Mouse (Mus musculus): ENCODE measurements around the gene Fam198b.
"Not testable (repeated sequence)": the region's sequence is repeated elsewhere in the genome, so short reads cannot be mapped to it uniquely, and the experiment has no call there.

Gene Fam198b

DNA sequence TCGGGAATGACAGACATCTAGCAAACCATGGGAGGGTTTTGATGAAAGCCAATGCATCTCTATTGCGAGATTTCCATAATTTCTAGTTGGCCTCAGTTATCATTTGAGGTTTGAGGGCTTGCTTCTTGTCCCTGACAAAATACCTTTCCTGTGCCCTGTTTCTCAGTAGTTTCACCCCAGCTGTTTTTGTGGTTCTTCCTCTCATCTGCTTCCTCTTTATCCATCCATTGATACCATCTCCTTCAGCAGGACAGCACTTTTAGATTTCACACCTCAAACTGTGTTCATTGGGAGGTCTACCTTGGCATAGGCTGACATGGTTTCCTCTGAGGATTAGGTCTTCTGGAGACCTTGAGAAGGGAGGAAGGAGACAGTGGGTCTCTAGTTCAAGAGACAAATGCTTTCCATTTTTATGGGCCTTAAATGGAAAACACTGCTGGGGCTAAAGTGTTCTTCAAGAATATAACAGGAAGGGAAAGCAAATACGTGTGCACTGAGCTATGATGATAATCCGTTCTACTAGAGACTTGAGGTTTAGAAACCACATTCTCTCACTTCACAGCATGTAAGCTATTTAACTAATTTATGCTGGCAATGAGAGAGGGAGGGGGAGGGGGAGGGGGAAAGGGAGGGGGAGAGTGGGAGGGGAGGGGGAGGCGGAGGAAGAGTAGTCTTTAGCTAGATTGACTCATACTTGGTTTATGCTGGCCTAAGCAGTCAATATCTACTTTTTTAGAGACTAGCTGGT, 41.8 kb downstream of the Fam198b start:
- DNase-seq (ENCODE audit: low spot score), result no peak

DNA sequence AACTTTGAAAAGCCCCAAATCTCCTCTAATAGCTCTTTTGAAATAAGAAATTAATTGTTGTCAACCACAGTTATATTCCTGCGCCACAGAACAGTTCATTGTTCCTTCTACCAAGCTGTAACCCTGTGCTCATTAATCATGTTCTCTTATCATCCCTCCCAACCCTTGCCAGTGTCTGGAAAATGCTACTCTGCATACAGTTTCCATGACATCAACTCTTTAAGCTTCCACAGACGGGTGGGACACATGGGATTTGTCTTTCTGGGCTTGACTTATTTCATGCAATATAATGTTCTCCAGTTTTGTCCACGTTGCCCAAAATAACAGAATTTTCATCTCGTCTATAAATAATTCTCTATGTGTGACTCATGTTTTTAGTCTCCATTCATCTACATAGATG, 42.7 kb downstream of the Fam198b start:
- no peak for DNase-seq (ENCODE audit: low spot score)

DNA sequence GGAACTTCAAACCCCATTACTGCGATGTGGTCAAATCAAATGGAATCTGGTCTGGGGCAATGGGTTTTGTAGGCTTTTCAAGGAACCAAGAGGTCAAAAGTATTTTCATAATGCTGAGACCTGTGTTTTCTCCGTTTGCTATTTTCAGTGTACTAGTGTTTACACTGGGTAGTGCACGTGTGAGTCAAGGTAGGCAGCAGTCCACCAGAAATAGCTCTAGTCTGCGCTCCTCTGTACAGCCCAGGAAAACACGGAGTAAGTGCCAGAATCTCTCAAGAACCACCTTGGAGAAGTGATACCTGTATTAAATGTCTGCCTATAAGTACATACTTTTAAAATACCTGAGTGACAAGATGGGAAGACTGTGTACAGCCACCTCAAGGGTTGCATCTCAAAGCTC, 44.1 kb downstream of the Fam198b start:
- DNase-seq (ENCODE audit: low spot score), result no peak

GRCm38 (mm10) chr3:79930141-79930744, 45.9 kb downstream of the Fam198b start:
- DNase-seq (ENCODE audit: low spot score), result no peak

DNA sequence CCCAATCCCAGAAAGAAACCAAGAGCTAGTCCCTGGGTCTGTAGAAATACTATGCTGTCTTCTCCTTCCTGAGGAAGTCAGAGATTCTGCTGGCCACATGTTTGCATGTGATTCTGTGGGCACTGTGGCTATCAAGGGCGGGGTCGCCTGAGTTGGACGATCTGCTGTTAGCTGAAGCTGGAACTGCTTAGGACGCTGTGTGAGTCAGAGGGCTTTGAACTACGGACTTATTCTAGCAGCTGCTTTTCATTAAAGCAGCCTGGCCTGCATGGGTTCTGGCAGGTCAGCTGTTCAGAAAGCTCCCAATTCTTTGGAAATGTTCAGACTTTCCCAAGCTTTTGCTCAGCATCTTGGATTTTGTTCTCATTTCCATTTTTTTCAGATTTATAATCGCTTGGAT, 51.9 kb downstream of the Fam198b start:
- DNase-seq (ENCODE audit: low spot score), result no peak

DNA sequence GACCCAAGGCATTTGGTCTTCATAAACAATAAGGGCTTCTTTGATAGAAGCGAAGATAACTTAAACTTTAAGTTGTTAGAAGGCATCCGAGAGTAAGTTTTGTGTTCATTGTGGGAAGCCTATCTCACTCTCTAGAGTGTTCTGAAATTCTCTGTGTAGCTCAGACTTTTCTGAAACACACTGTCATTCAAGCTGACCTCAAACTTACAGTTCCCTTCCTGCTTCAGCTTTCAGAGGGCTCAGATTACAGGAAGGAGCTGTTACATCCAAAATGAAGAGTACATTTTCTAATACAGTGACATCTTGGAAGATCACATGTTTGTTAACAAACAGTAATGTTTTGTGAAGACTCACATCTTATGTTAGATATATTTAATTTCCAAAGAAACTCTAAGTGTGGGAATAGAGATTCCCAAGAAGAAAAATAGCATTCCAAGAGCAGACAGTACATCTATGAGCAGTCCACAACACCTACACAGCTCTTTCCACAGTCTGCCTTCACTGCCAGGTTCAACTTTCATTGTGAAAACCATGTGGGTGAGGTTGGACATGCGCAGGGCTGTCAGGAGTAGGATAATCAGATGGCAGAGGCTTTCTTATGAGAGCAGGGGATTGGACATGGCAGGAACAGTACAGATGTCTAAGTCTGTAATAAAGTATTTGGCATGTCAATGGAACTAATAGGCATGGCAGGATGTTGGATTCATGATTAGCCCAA, 52.6 kb downstream of the Fam198b start:
- DNase-seq (ENCODE audit: low spot score), result no peak

GRCm38 (mm10) chr3:79947736-79948135, 63.4 kb downstream of the Fam198b start:
- no peak for DNase-seq (ENCODE audit: low spot score)

GRCm38 (mm10) chr3:79948151-79948550, 63.8 kb downstream of the Fam198b start:
- DNase-seq (ENCODE audit: low spot score), result no peak

DNA sequence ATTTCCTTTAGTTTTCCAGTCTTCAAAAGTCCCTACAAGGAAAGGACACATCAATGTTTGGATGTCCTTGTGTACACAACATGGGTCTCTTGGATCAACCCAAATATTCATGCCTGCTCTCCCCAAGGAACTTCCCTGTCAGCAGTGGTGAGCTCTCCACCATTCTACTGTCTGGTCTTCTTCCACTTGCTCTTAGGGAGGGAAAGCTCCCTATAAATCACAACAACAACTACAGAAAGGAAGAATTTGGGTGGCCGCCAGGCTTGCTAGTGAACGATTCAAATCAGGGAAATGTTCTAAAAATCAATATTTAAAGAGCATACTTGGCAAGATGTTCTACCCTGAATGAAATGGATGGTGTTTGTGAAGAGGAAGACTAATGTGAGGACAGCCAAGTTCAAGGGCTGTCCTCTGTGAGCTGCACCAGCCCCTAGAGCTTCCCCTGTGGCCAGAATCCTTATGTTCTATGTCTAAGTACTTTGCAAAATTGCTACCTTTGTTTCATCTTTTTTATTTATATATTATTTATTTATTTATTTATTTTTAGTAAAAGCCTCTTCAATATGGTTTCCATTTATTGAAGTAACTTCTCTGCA, 68.9 kb downstream of the Fam198b start:
- DNase-seq (ENCODE audit: low spot score), result no peak

DNA sequence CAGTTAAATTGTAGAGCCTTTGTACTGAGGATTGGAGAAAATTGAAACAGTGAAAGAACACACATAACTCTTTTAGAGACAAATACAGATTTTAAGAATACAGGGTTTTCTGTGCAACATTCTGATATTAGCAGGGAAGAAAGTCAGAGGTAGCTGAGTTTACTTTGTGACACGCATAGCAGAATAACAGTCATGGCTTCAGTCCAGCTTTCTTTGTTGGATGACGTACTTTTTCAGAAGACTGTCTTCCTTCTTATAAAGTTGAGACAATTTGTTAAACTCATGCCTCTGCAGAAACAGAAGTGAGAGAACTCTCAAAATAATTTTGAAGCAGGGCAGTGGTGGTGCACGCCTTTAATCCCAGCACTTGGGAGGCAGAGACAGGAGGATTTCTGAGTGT, 70.9 kb downstream of the Fam198b start:
- DNase-seq (ENCODE audit: low spot score), result no peak

GRCm38 (mm10) chr3:79956792-79957191, 72.5 kb downstream of the Fam198b start:
- no peak for DNase-seq (ENCODE audit: low spot score)

DNA sequence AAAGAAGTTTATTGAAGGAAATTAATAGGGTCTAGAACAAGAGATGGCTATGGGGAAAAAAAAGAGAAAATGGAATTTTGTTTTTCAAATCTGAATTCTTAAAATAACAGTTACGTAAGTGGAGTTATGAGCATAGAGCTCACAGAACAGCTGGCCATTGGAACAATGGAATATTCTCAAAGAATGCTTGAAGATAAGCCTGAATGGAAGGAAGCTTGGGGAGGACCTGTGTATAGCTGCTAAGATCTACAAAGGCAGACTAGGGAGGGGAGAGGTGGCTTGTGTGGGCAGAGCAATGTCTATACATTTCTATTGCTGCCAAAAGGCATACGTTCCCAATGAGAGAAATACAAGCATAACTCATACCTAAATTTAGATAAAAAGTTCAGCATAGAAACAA, 73.4 kb downstream of the Fam198b start:
- no peak for DNase-seq (ENCODE audit: low spot score)

GRCm38 (mm10) chr3:79966709-79967108, 82.4 kb downstream of the Fam198b start:
- DNase-seq (ENCODE audit: low spot score), result no peak

DNA sequence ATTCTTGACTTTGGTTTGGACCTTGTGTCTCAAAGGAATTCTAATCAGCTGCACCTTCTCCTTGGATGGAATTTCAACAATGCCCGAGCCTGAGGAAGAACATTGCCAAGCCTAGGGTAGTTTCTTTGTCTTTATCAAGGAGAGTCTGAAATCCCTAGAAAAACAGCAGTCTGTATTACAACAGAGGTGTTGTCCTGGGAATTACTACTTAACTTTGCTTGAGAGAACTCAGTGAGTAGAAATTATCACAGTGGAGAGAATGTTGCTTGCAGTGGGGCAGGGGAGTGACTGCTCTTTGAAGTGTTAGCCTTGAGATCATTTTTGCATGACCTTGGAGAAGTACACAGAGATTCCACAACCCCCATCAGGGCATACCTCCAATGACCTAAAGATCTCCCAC, 83.0 kb downstream of the Fam198b start:
- DNase-seq (ENCODE audit: low spot score), result no peak

GRCm38 (mm10) chr3:79968426-79968825, 84.1 kb downstream of the Fam198b start:
- no peak for DNase-seq (ENCODE audit: low spot score)

DNA sequence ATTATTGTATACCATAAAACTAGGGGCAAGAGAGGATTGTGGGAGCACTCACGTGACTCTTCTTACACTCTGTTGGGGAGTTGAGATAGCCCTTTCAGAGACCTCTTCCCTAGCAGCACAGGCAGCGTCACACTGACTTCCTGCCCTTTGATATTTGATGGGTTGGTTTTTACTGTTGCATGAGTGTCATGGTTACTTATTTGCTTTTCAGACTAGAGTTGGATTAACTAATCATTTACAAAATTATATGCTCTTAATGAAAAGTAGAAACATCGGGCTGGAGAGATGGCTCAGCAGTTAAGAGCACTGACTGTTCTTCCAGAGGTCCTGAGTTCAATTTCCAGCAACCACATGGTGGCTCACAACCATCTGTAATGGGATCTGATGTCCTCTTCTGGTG, 85.2 kb downstream of the Fam198b start:
- not testable (repeated sequence) for DNase-seq (ENCODE audit: low spot score)

DNA sequence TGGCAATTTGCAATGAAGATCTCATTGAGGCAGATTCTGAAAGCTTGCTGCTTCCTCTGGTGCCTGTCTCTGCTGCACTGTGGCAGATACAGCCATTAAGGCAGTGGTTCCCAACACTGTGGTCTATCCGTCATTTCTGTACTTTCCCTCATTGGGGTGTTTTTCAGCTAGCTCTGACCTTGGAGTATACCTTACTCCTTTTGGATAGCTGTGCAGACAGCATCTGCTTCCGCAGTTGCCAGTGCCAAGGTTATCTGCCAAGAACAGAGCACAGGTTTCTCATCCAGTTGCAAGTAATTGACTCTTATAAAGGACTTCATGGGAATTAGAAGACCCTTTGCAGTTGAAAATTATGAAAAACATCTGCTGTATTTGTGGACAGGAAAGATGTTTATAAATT, 85.7 kb downstream of the Fam198b start:
- DNase-seq (ENCODE audit: low spot score), result no peak

GRCm38 (mm10) chr3:79970498-79970897, 86.2 kb downstream of the Fam198b start:
- DNase-seq (ENCODE audit: low spot score), result no peak

GRCm38 (mm10) chr3:79971542-79971941, 87.2 kb downstream of the Fam198b start:
- DNase-seq (ENCODE audit: low spot score), result no peak

GRCm38 (mm10) chr3:79976786-79977185, 92.5 kb downstream of the Fam198b start:
- DNase-seq (ENCODE audit: low spot score), result no peak

GRCm38 (mm10) chr3:79977656-79978450, 93.5 kb downstream of the Fam198b start:
- no peak for DNase-seq (ENCODE audit: low spot score)

GRCm38 (mm10) chr3:79980714-79981113, 96.4 kb downstream of the Fam198b start:
- no peak for DNase-seq (ENCODE audit: low spot score)

All from ovary, postnatal 10 days (tissue).